Mouse (Mus musculus) retina, adult 2 months (tissue): ENCODE data around the gene Rab29.
A peak's percentile ranks its signal among the peaks of the same experiment; 100 is the strongest.
"Not testable (repeated sequence)": the region's sequence is repeated elsewhere in the genome, so short reads cannot be mapped to it uniquely, and the experiment has no call there.

Experiments used
- DNase-seq: peaks from one replicate; pipeline ENCODE4 v3.0.0-alpha.2; 2012; ENCODE audit warnings: low read depth, low spot score

Gene Rab29

GRCm38 (mm10) chr1:131861811-131862210 is 5.2 kb upstream of the Rab29 start:
- no peak for DNase-seq

DNA sequence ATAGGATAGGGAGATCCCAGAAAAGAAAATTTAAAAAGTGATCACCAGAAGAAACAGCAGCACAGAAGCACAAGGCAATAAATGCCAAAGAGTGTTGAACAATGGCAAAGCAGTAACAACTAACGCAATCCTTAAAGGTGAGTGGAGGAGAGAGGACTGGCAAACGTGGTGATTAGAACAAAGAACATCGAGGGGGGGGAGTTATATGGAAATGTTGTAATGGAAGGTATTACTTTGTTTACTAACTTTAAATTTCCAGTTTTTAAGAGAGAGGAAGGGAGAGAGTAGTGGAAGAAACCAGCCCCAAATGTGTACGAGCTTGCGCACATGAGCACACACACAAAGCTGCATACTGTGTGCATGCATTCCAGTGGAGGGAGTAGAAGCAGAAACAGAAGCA is 1.4 kb upstream of the Rab29 start:
- DNase-seq: no peak

DNA sequence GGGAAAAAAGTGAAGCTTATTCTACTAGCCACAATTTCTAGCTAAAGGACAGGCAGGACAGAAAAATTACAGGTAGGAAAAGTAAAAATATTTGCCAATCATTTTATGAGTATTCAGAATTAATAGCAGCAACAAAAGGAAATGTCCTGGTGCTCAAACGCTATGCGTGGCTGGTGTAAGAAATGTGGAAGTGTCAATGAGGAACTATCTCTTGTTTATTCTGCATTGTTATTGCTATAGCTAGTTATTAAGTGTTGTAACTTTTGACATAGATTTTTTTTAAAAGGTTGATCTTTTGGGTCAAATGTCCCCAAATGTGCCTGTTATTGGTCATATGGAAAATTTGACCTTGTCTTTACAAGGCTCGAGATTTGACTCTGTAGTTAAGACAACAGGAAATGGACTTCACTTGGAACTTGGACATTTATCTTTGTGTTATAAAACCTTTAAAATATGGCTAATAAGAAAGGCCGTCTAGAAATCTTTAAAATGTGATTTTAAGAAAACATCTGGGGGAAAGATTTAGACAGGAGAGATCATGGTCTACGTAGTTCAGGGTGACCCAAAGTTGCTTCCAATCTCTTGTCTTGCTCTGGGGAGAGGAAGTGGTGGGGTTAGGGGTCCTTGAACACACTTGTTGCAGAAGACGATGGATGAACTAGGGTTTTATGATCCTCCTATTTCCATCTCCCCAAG is 572 bp upstream of the Rab29 start:
- no peak for DNase-seq

- DNase-seq: no peak
Observed at GRCm38 (mm10) chr1:131867946-131868290, 894 bp downstream of the Rab29 start.

GRCm38 (mm10) chr1:131869561-131869960 is 2.5 kb downstream of the Rab29 start:
- no peak for DNase-seq

DNA sequence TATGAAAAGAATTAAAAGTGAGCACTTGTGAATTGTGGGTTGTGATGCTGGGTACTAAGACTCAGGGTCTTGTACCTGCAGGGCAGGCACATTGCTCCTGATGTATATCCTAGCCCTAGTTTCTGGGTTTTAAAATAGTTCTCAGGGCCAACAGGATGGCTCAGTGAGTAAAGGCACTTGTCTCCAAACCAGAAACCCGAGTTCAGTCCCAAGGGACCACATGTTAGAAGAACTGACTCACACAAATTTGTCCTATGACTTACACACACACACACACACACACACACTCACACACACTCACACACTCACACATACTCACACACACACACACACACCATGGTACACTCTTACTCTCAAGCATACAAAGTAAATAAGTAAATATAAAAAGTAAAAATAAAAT is 5.8 kb downstream of the Rab29 start:
- no peak for DNase-seq

DNA sequence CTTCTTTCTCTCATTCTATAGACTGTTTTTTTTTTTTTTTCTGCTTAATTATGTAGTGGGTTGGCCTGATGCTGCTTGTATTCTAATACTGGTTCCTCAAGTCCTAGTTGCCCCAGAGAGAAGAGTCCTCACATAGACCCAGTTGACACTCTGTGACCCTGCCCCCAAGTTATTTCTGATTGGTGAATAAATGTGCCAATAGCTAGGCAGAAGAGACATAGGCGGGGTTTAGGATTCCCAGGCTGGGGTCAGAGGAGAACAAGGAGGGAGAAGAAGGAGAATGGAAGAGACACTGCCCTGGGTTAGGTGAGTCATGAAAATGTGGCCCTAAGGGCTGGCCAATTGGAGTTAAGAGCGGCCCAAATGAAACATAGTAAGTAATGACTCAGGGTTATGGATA is 12.8 kb downstream of the Rab29 start:
- DNase-seq: no peak

GRCm38 (mm10) chr1:131882787-131883186 is 15.8 kb downstream of the Rab29 start:
- DNase-seq: no peak

- no peak for DNase-seq
Observed at GRCm38 (mm10) chr1:131886173-131886572, 19.1 kb downstream of the Rab29 start.

DNA sequence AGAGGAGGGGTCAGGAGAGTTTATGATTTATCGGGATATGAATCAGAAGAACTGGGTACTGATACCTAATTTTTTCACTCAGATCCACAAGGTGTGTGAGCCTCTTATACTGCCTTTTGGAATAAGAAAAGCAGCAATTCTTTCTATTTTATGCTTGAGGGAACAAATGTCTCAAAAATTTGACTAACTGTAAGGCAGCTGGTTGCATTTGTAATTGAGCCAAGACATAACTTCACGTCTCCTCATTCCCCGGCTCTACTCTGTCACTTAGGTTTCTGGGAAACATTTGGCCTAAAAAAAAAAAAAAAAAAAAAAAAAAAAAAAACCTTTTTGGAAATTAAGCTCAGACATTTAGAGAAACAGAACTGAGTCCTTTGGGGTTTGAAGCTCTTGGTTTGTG is 19.6 kb downstream of the Rab29 start:
- no peak for DNase-seq

DNA sequence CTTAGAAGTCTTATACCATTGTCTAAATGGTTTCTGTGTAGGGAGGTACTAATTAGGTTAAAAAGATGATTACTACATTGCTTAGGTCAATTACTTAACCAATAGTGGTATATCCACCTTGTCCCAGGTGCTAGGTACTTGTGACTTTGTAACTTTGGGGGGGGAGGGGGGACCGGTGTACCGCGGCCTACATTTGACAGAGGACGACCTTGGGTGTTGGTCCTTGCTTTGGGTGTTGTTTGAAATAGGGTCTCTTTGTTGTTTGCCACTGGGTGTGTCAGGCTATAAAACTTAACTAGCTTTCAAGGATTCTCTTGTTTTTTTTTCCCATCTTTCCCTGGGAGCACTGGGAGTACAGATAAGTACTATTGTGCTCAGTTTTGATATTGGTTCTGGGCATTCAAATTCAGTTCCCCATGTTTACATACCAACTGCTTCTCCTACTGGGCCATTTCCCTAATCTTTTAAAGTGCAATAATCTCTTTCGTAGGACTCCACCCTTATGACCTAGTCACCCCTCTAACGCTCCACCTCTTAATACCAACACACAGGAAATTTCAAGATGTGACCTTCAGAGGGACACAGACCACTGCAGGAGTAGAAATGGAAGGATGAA is 23.1 kb downstream of the Rab29 start:
- no peak for DNase-seq

DNA sequence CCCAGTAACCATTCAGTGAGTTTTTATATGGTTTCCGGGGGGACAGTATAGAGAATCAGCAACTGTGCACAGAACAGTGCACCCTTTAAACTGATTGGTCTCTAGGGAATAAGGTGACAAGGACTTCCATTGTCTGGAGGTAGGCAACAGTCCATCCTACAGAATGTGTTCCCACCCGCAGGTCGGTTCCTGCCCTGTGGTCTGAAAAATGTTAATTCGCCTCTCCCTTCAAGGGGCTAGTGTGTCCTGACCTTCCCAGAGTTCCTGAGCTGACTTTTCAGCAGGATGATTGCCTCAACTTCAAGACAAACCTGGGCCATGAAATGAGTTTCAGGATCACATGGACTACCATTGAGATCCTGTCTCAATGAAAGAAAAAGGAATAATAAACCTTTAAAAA is 24.4 kb downstream of the Rab29 start:
- no peak for DNase-seq

- DNase-seq: no peak
Observed at GRCm38 (mm10) chr1:131902679-131903078, 35.7 kb downstream of the Rab29 start.

GRCm38 (mm10) chr1:131903251-131903650 is 36.2 kb downstream of the Rab29 start:
- DNase-seq: no peak

GRCm38 (mm10) chr1:131905497-131905896 is 38.5 kb downstream of the Rab29 start:
- DNase-seq: no peak

- no peak for DNase-seq
Observed at GRCm38 (mm10) chr1:131908456-131908855, 41.4 kb downstream of the Rab29 start.

DNA sequence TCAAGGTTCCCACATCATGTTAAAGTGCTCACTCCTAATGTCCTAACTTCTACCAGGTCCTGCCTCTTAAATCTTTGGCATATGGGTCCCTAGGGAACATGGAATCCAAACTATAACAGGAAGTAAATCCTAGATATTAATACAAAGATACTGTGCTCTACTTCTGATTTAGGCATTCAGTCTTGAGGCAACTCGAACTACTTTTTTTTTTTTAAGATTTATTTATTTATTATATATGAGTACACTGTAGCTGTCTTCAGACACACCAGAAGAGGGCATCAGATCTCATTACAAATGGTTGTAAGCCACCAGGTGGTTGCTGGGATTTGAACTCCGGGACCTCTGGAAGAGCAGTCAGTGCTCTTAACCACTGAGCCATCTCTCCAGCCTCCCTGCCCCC is 42.2 kb downstream of the Rab29 start:
- not testable (repeated sequence) for DNase-seq

DNA sequence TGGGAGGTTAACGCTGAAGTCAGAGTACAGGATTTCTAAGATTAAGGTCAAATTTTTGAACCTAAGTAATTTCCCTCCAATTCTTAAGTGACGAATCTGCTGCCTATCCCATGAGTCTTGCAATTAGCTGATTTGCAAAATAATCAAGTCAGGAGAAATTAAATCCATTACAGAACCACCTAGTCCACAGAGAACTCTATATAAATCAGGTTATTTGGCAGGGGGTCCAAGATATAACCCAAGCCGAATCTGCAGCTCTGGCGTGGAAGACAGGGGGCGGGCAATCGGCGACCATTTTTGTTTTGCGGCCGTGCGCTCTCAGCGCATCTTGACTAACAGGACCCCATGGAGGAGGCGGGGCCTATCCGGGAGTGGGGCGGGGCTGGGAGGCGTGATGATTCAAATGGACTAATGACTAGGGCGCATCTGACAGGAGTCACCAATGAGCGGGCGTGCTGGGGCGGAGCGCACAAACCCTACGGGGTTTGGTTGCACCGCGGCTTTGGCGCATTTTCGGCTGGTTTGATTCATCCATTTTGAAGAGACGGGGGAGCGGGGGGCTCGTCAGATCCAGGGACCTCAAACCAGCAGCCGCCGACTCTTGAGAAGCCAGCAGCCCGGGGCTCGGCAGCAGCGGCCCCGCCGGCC is 43.1 kb downstream of the Rab29 start, which contains the start of gene Nucks1:
Gene Nucks1 (plus strand): TSS at position 534 of the 648 bp plus-strand sequence.
- peak; percentile 96 for DNase-seq

DNA sequence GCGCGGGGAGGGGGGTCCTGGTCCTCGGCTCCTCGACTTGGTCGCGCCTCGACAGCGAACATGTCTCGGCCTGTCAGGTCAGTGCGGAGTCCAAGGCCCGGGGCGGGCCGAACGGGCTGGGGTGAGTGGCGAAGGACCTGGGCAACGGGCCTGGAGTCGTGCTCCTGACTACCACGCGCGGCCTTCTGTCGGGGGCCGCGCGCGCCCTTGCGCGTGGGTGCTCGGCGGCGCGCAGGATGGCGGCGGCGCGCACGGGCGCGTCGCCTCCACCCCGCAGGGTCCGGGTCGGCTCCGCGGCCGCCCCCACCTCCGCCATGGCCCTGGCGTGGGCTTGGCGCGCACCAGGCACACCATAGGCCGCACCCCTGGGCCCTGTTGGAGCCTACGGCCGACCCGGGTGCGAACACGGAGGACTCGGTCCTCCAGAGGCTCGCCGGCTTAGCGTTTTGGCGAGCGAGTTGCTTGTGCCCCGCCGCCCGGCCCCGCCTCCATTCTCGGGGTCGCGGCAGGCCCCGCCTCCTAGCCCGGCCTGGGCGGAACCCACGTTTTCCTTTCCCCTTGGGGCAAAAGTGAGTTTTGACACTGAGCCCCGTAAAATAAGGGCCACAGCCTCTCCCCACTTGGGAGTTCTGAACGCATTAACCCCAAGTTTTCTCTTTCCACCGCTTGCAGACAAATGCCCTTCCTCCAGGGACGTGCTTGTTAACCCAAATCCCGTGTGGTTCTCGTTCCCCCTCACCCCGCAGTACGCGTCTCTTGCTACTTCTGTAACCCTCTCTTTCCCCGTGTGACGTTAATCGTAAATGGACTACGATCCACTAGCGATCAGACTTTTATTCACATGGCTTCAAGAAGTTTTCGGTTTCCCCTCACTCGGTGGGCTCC is 43.9 kb downstream of the Rab29 start:
- DNase-seq: peak; percentile 39

DNA sequence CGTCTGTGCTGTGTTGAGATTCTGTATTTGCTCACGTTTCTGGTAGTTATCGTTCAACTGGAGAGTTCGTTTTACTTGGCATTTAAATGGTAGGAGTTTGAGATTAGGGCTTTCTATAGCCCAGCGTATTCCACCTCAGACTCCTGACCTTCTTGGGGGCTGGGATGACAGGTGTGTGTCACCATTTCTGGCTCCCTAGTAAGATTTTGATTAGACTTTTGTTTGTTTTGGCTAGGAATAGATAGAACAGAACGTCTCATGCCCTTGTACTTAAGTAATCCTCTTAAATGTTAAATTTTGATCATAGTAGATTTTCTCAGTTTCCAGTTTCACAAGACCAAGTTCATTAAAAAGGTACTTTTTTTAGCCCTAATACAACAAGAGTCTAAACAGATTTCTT is 50.6 kb downstream of the Rab29 start:
- no peak for DNase-seq

- DNase-seq: no peak
Observed at GRCm38 (mm10) chr1:131919052-131919451, 52.0 kb downstream of the Rab29 start.

DNA sequence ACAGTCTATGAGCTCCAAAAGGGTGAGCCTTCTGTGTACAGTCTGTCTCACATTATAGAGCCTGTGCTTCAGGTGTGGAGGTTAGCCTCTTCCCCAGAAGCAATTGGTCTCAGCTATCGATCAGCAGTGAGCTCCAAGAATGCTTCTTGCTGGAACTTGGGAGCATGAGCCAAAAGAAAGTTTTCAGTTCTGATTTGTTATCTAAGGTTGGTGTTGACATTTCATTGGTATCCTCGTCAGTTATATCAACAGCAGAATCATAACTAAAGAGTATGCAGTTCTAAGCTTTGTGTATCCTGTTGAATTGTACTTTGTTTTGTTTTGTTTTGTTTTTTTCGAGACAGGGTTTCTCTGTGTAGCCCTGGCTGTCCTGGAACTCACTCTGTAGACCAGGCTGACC is 55.1 kb downstream of the Rab29 start:
- DNase-seq: no peak
